In genomic region chr11:55501955-55502531, GRCm38 (mm10) we compare ENCODE assay signal across 17 mouse cellular contexts. TPM values are rescaled to one million over a fixed set of nuclear protein-coding genes. Genes with fewer than 3 reads are reported as not detected.
DNase-seq lines count a peak whose midpoint lies in the region; ATAC-seq lines count a peak whose summit lies in the region.
"Had no signal": no experiment of that assay in that cellular context is flagged by ENCODE, and none has a peak within 500 bp of the region (broad histone marks: within the 10 kb centered on the region; RNA-seq: fewer than 3 reads in every experiment).

No protein-coding gene starts in this region.

- H3K27me3 ChIP-seq in kidney, embryonic 15.5 days = no peaks in the 10 kb centered on the region
- no peaks in the 10 kb centered on the region for H3K27me3 ChIP-seq in midbrain, embryonic 11.5 days (ENCODE audit: control insufficient read depth, insufficient read depth, low read length)
- H3K27me3 ChIP-seq: embryonic facial prominence, embryonic 15.5 days; hindbrain, embryonic 15.5 days; liver, embryonic 15.5 days had no signal

- DNase-seq in gastrocnemius, adult 18-20 months (ENCODE audit: low spot score) = peak; percentile 82
- no peak for DNase-seq in gastrocnemius, postnatal 4 days (ENCODE audit: low spot score in 2 of 2)
- DNase-seq in kidney, adult 11 months = no peak
- DNase-seq in gastrocnemius, postnatal 10 days = peak; percentile 26
- peak; percentile 79 for DNase-seq in skeletal muscle tissue, adult 2 months (ENCODE audit: low read depth, low spot score)
- DNase-seq in midbrain, embryonic 11.5 days (ENCODE audit: low spot score, missing footprints) = no peak
- DNase-seq in kidney, postnatal 10 days = no peak
- DNase-seq: cerebellum, adult 9-11 months; thymus, postnatal 4 days had no signal

- 81% methylated on average over 8 of the region's 8 CpGs for WGBS in kidney, embryonic 15.5 days
- WGBS in midbrain, embryonic 11.5 days = 88% methylated on average over 8 of the region's 8 CpGs

- no peak overlapping the region for H3K9ac ChIP-seq in kidney, embryonic 15.5 days
- H3K9ac ChIP-seq in midbrain, embryonic 11.5 days (ENCODE audit: low read length) = no peak overlapping the region
- H3K9ac ChIP-seq: embryonic facial prominence, embryonic 15.5 days; hindbrain, embryonic 15.5 days; liver, embryonic 15.5 days had no signal

- peaks cover 62% of the 10 kb centered on the region for H3K36me3 ChIP-seq in kidney, embryonic 15.5 days
- peaks cover 17% of the 10 kb centered on the region; the same call in 1 of the 2 replicates for H3K36me3 ChIP-seq in midbrain, embryonic 11.5 days (ENCODE audit: control insufficient read depth, insufficient read depth, low read length)

- H3K27ac ChIP-seq in kidney, embryonic 15.5 days = no peak overlapping the region
- no peak overlapping the region for H3K27ac ChIP-seq in midbrain, embryonic 11.5 days (ENCODE audit: low read depth, low read length)
- H3K27ac ChIP-seq: embryonic facial prominence, embryonic 15.5 days; hindbrain, embryonic 15.5 days; kidney, postnatal 0 days; liver, embryonic 15.5 days; macrophage; midbrain, embryonic 10.5 days had no signal

- no peak overlapping the region for H3K4me2 ChIP-seq in kidney, embryonic 15.5 days
- H3K4me2 ChIP-seq in midbrain, embryonic 11.5 days = no peak overlapping the region
- H3K4me2 ChIP-seq: embryonic facial prominence, embryonic 15.5 days; hindbrain, embryonic 15.5 days; liver, embryonic 15.5 days had no signal

- no peak overlapping the region for H3K4me3 ChIP-seq in kidney, embryonic 15.5 days (replicated peaks)
- H3K4me3 ChIP-seq in midbrain, embryonic 11.5 days (ENCODE audit: low read depth, low read length) = no peak overlapping the region
- H3K4me3 ChIP-seq: embryonic facial prominence, embryonic 15.5 days; hindbrain, embryonic 15.5 days; liver, embryonic 15.5 days; midbrain, embryonic 10.5 days had no signal

- H3K4me1 ChIP-seq in kidney, embryonic 15.5 days = no peaks in the 10 kb centered on the region
- H3K4me1 ChIP-seq in midbrain, embryonic 11.5 days (ENCODE audit: control insufficient read depth, insufficient read depth, low read length) = no peaks in the 10 kb centered on the region
- H3K4me1 ChIP-seq: hindbrain, embryonic 15.5 days; liver, embryonic 15.5 days; midbrain, embryonic 10.5 days had no signal

- H3K9me3 ChIP-seq in kidney, embryonic 15.5 days (replicated peaks) = no peaks in the 10 kb centered on the region
- H3K9me3 ChIP-seq in midbrain, embryonic 11.5 days (ENCODE audit: control insufficient read depth, low read length) = no peaks in the 10 kb centered on the region
- H3K9me3 ChIP-seq: embryonic facial prominence, embryonic 15.5 days; hindbrain, embryonic 15.5 days; liver, embryonic 15.5 days; midbrain, embryonic 10.5 days had no signal

- peak; percentile 30; the same call in 1 of the 2 replicates for ATAC-seq in kidney, embryonic 15.5 days (replicated peaks; ENCODE audit: low FRiP score)
- ATAC-seq in midbrain, embryonic 11.5 days (ENCODE audit: low FRiP score) = no peak
- ATAC-seq: intestine, postnatal 0 days had no signal

RNA-seq across cellular contexts. Expression of gene G3bp1, which starts 32.6 kb away (rescaled TPM):
- 10 to 100 TPM; 50.7 to 55.5 TPM for total RNA-seq in gastrocnemius, adult 18-20 months (2021)
- total RNA-seq in gastrocnemius, postnatal 4 days (2021) = 10 to 100 TPM; 77.3 TPM
- polyA plus RNA-seq in kidney, embryonic 15.5 days (2015; fragmentation: Nextera tagmentation; extraction: Ambion mirVana) = 199 and 203 TPM in 2 replicates
- 10 to 100 TPM; 66.0 to 69.4 TPM for total RNA-seq in gastrocnemius, postnatal 10 days (2021)
- polyA plus RNA-seq in midbrain, embryonic 11.5 days (2014; fragmentation: Nextera tagmentation; extraction: Ambion mirVana) = 241 and 244 TPM in 2 replicates

RNA-seq across cellular contexts. Expression of gene Atox1, which starts 41.0 kb away (rescaled TPM):
- total RNA-seq in gastrocnemius, adult 18-20 months (2021) = 10 to 100 TPM; 38.2 to 40.3 TPM
- 10 to 100 TPM; 87.6 to 95.6 TPM for total RNA-seq in gastrocnemius, postnatal 4 days (2021)
- 402 and 413 TPM in 2 replicates for polyA plus RNA-seq in kidney, embryonic 15.5 days (2015; fragmentation: Nextera tagmentation; extraction: Ambion mirVana)
- 10 to 100 TPM; 66.8 to 84.1 TPM for total RNA-seq in gastrocnemius, postnatal 10 days (2021)
- 217 and 224 TPM in 2 replicates for polyA plus RNA-seq in midbrain, embryonic 11.5 days (2014; fragmentation: Nextera tagmentation; extraction: Ambion mirVana)

Comparison
In these comparisons a context has a peak if more than half of its experiments do, and no peak if none do; other contexts are left out.
1. DNase-seq: peak in gastrocnemius, adult 18-20 months (single experiment), gastrocnemius, postnatal 10 days (single experiment) and skeletal muscle tissue, adult 2 months (single experiment); none in gastrocnemius, postnatal 4 days (0 of 2), kidney, adult 11 months (single experiment), midbrain, embryonic 11.5 days (single experiment) and kidney, postnatal 10 days (single experiment).